Mouse (Mus musculus) liver, postnatal 0 days (tissue): ENCODE results near the gene Ipcef1. TPM values are rescaled to one million over a fixed set of nuclear protein-coding genes. Genes with fewer than 3 reads are reported as not detected.

ENCODE experiments used
- ATAC-seq: fragments of 200-750 bp; cut with Nextera tagmentation; 2 replicates; pipeline ENCODE4 v1.8.0; 2017; ENCODE audit warnings: mild to moderate bottlenecking, moderate library complexity
- DNase-seq: peaks from one replicate; pipeline ENCODE4 v3.0.0-alpha.2; 2016
- H3K27ac ChIP-seq: fragments of 300-500 bp; sonication (generic); 2 replicates; pipeline ENCODE4 v1.5.1; 2014; ENCODE audit warnings: antibody characterized with exemption, moderate library complexity, mild to moderate bottlenecking, low read depth
- H3K27me3 ChIP-seq: fragments of 300-500 bp; sonication (generic); 2 replicates; pipeline ENCODE4 v1.6.1; 2014; ENCODE audit warnings: low read length, control low read depth, mixed read lengths; ENCODE audit not compliant: insufficient read depth
- H3K36me3 ChIP-seq: fragments of 300-500 bp; sonication (generic); replicated peaks from 2 replicates; pipeline ENCODE4 v1.6.1; 2014; ENCODE audit warnings: mild to moderate bottlenecking, control low read depth, low read length, moderate library complexity, mixed read lengths; ENCODE audit not compliant: insufficient read depth
- H3K4me1 ChIP-seq: fragments of 300-500 bp; sonication (generic); 2 replicates; pipeline ENCODE4 v1.6.1; 2014; ENCODE audit warnings: antibody characterized with exemption, mild to moderate bottlenecking, control low read depth; ENCODE audit not compliant: insufficient read depth
- H3K4me2 ChIP-seq: fragments of 300-500 bp; sonication (generic); 2 replicates; pipeline ENCODE4 v1.6.1; 2014; ENCODE audit warnings: low read depth, mild to moderate bottlenecking, low read length, moderate library complexity, mixed read lengths
- H3K4me3 ChIP-seq: fragments of 300-500 bp; sonication (generic); 2 replicates; pipeline ENCODE4 v1.5.1; 2014; ENCODE audit warnings: low read depth, low read length
- H3K9ac ChIP-seq: fragments of 300-500 bp; sonication (generic); replicated peaks from 2 replicates; pipeline ENCODE4 v1.6.1; 2014; ENCODE audit warnings: mild to moderate bottlenecking, moderate library complexity
- H3K9me3 ChIP-seq: fragments of 300-500 bp; sonication (generic); 2 replicates; pipeline ENCODE4 v1.6.1; 2016; ENCODE audit warnings: mild to moderate bottlenecking, control low read depth, low read length, mixed read lengths
- CTCF ChIP-seq: sonication (generic); IDR thresholded peaks from 2 replicates; pipeline ENCODE4 v1.5.1; 2016; ENCODE audit warnings: antibody characterized with exemption, low read depth
- EP300 ChIP-seq: IDR thresholded peaks from 2 replicates; pipeline ENCODE4 v1.6.1; 2016; ENCODE audit warnings: antibody characterized with exemption, low read depth, mild to moderate bottlenecking
- WGBS: fragments of 180-500 bp; shearing (Covaris S2); extraction: QIAGEN DNeasy Blood & Tissue Kit; methylation state at CpG from one replicate; pipeline ENCODE4 v1.1.7; 2014; ENCODE audit not compliant: insufficient replicate concordance; 5-methylcytosine and 5-hydroxymethylcytosine counted together
- polyA plus RNA-seq: library from polyadenylated mRNA; unstranded; fragments of >200 nt; fragmentation: Nextera tagmentation; extraction: Ambion mirVana; gene quantifications from 2 replicates; pipeline ENCODE4 v1.2.1, GENCODE M21; 2015

Ipcef1 gene
- polyA plus RNA-seq, 1 experiment from 2014 or later = 1.1 TPM

DNA sequence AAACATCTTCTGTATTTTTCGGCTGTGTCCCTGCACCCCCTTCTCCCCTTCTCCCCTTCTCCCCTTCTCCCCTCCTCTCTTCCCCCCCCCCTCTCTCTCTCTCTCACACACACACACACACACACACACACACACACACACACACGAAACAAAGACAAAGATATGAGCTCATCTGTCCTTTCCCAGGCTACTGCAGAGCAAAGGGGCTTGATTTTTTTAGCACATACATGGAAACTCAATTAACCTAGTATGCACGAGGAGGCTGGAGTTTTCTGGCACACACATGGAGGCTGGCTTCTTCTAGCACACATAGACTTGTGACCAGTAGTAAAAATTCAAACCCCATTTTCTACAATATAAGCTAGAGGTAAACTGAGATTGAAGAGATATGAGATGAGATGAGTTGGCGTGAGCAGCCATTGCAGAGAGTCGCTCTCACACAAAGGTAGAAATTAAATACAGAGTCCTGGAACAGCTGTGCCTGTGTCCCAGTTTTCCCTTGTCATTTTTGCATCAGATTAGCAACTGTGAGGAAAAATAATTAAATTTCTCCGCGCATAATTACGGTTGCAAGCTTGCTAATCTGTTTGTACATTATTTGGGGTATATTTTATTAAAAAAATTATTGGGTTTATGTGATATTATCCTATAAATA lies 84.6 kb downstream of the Ipcef1 start:
- no peak overlapping the region for H3K27ac ChIP-seq
- DNase-seq = no peak
- no peaks in the 10 kb centered on the region for H3K36me3 ChIP-seq
- H3K4me1 ChIP-seq = 0 out of 2 replicates have a peak, but pooled peaks cover 3% of the 10 kb centered on the region
- 71% methylated on average over 8 of the region's 8 CpGs for WGBS
- no peak for ATAC-seq
- no peak overlapping the region for H3K4me2 ChIP-seq
- no peak for TF ChIP-seq EP300
- TF ChIP-seq CTCF = no peak
- no peak overlapping the region for H3K4me3 ChIP-seq
- H3K9me3 ChIP-seq = no peaks in the 10 kb centered on the region
- no peak overlapping the region for H3K9ac ChIP-seq
- H3K27me3 ChIP-seq = no peaks in the 10 kb centered on the region

DNA sequence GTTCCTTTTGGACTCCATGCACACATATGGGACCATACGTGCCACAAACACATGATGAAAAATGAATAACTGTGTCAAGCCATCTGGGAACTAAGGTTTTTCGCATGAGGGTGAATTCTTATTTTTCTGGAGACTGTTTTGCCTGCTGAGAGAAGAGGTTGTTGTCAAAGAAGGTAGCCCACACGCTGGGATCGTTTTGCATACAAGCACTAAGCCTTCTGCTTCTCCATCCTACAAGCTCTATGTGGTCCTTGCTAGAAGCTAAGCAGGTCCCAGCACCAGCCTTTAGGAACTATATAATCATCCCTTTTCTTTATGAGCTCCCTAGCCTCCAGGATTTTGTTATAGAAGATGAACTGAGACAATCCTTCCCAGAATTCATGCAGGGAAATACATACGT lies 93.5 kb downstream of the Ipcef1 start:
- Histone ChIP-seq H3K9me3 (no peaks in the 10 kb centered on the region), H3K9ac (no peak overlapping the region), H3K27me3 (no peaks in the 10 kb centered on the region), H3K4me2 (no peak overlapping the region), H3K27ac (no peak overlapping the region), H3K4me1 (no peaks in the 10 kb centered on the region), H3K36me3 (no peaks in the 10 kb centered on the region), H3K4me3 (no peak overlapping the region)
- DNase-seq (no peak), ATAC-seq (no peak)
- 73% methylated on average over 5 of the region's 5 CpGs for WGBS
- TF ChIP-seq EP300 = no peak
- no peak for TF ChIP-seq CTCF

DNA sequence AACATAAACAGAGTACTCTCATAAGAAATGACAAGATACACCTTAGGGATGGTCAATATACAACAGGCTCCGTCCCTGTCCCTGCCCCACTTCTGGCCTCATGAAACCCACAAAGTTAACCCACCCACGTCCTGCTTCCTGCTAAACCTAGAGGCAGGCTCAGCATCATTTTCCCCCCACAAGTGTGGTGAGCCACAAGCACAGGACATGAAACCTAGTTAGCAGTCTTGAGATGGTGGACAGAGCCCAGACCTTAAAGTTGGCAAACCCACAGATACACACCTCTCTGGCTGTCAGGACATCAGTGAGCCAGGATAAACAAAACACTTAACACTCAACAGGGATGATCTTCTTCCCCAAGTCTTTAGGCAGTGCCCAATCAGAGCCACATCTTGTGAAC lies 95.9 kb downstream of the Ipcef1 start:
- DNase-seq (no peak), ATAC-seq (no peak)
- 40% methylated on average over 2 of the region's 2 CpGs for WGBS
- TF ChIP-seq CTCF = no peak
- TF ChIP-seq EP300 = no peak
- Histone ChIP-seq H3K9ac (no peak overlapping the region), H3K9me3 (no peaks in the 10 kb centered on the region), H3K27ac (no peak overlapping the region), H3K36me3 (no peaks in the 10 kb centered on the region), H3K4me2 (no peak overlapping the region), H3K27me3 (no peaks in the 10 kb centered on the region), H3K4me3 (no peak overlapping the region), H3K4me1 (no peaks in the 10 kb centered on the region)

DNA sequence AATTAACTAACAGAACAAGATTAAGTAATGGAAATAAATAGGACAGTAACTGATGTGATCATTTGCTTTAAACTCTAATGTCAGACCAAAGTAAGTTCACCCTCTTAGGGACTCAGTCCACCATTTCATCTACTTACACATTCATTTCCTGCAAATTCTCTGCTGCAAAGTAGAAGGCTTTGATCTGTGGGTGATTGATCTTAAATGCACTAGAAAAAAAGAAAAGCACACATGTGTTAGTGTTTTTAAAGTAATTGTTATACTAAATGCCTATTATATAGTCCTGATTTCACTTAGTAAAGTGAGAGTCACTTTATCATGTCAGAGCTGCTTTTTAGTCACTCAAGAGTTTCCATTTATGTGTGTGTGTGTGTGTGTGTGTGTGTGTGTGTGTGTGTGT lies 97.7 kb downstream of the Ipcef1 start:
- TF ChIP-seq CTCF (no peak), EP300 (no peak)
- no peaks in the 10 kb centered on the region for H3K27me3 ChIP-seq
- H3K36me3 ChIP-seq = no peaks in the 10 kb centered on the region
- no peak overlapping the region for H3K9ac ChIP-seq
- no peak overlapping the region for H3K4me2 ChIP-seq
- no peaks in the 10 kb centered on the region for H3K9me3 ChIP-seq
- H3K4me3 ChIP-seq = no peak overlapping the region
- DNase-seq (no peak), ATAC-seq (no peak)
- H3K27ac ChIP-seq = no peak overlapping the region
- no peaks in the 10 kb centered on the region for H3K4me1 ChIP-seq

DNA sequence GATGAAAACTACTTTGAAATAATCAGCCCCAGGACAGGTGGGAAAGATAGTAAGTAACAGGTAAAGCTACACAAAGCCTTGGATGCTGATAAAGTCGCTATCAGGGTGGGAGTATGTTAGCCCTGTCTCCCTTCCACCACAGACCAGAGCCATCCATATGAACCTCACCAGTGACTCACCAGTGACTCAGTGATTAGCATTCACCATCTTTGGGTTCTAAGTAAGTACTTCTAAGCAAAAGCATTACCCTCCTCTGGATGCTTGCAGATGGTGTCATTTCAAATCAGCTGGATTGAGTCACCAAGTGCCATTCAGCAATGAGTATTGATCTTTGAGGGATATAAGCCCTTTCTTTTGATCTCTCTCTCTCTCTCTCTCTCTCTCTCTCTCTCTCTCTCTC lies 99.2 kb downstream of the Ipcef1 start:
- H3K4me1 ChIP-seq = no peaks in the 10 kb centered on the region
- no peaks in the 10 kb centered on the region for H3K36me3 ChIP-seq
- ATAC-seq (no peak), DNase-seq (no peak)
- 70% methylated on average over 1 of the region's 1 CpGs for WGBS
- no peaks in the 10 kb centered on the region for H3K9me3 ChIP-seq
- TF ChIP-seq EP300 (no peak), CTCF (no peak)
- no peaks in the 10 kb centered on the region for H3K27me3 ChIP-seq
- H3K9ac ChIP-seq = no peak overlapping the region
- no peak overlapping the region for H3K4me2 ChIP-seq
- no peak overlapping the region for H3K4me3 ChIP-seq
- H3K27ac ChIP-seq = no peak overlapping the region

DNA sequence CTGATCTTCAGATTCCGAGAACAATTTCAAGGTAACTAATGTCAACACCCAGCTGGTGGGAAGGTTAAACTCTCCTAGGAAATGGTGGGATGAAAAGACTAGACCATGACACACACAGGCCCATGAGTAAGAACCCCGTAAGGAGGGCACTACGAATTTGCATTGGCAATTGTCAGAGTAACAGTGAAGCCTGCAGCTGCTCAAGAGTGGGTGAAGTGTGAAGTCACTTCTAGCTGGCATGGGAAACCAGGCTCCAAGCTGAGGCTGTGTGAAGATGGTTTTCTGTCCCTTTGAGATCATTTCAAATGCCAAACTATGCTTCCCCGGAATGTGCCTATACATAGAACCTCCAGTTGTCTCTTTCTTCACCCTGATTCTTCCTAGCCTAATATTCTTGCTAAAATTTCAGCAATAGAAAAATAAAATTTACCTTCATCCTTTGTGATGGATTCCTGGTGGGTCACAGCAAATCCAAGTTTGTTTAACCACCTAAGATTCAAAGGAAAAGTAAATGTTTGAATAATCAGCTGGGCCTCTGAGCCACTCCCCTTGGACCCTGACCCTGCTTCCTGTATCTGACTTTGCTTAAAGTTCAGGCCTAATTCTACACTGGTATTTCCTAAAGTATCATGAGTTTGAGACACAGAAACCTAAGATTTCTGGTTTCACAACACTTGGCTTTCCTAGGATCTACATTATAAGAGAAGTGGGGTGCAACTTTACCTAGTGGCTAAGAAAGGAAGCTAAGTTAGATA lies 115.4 kb downstream of the Ipcef1 start:
- Histone ChIP-seq H3K27me3 (no peaks in the 10 kb centered on the region), H3K9ac (no peak overlapping the region), H3K4me3 (no peak overlapping the region), H3K4me2 (no peak overlapping the region), H3K4me1 (no peaks in the 10 kb centered on the region), H3K9me3 (no peaks in the 10 kb centered on the region), H3K27ac (no peak overlapping the region), H3K36me3 (no peaks in the 10 kb centered on the region)
- TF ChIP-seq EP300 (no peak), CTCF (no peak)
- DNase-seq (no peak), ATAC-seq (no peak)
- WGBS = 71% methylated on average over 4 of the region's 4 CpGs
